ENCODE assay signal across 8 mouse cellular contexts in genomic region chr2:32757056-32757845, GRCm38 (mm10). TPM values are rescaled to one million over a fixed set of nuclear protein-coding genes. Genes with fewer than 3 reads are reported as not detected.
A peak's percentile ranks its signal among the peaks of the same experiment; 100 is the strongest.
DNase-seq lines count a peak whose midpoint lies in the region; ATAC-seq and TF ChIP-seq lines count a peak whose summit lies in the region.

Gene Tor2a, plus strand, starts transcription at chr2:32757234.

- peak within 1 kb of the TSS; percentile 78 for H3K4me2 ChIP-seq in lung, postnatal 0 days (replicated peaks; ENCODE audit: low read depth, low read length)

- DNase-seq in MN1 (ENCODE audit: low spot score), result peak; percentile 98
- DNase-seq in cerebellum, adult 9-10 months, result peak; percentile 98
- peak; percentile 97 for DNase-seq in hindbrain, embryonic 10.5 days (ENCODE audit: low spot score)
- DNase-seq in layer of hippocampus, adult 9-11 months, result peak; percentile 97
- peak; percentile 99 for DNase-seq in lung, postnatal 0 days (ENCODE audit: low spot score)
- peak; percentile 94 for DNase-seq in ovary, postnatal 14 days (ENCODE audit: low spot score)
- peak; percentile 99 for DNase-seq in thymus, postnatal 14 days

- peaks cover 28% of the 10 kb centered on the region for H3K4me1 ChIP-seq in hindbrain, embryonic 10.5 days (replicated peaks)
- no peaks in the 10 kb centered on the region for H3K4me1 ChIP-seq in lung, postnatal 0 days (ENCODE audit: insufficient read depth, low read depth, low read length)

- peak within 1 kb of the TSS; percentile 71 for H3K9ac ChIP-seq in lung, postnatal 0 days (replicated peaks; ENCODE audit: low read depth)

- peak; percentile 95 for TF ChIP-seq CTCF in lung, postnatal 0 days (IDR thresholded peaks at IDR 0.05)

- peak within 1 kb of the TSS; percentile 79 for H3K4me3 ChIP-seq in hindbrain, embryonic 10.5 days
- peak within 1 kb of the TSS; percentile 58 for H3K4me3 ChIP-seq in lung, postnatal 0 days (ENCODE audit: low read depth, low read length)

- H3K9me3 ChIP-seq in hindbrain, embryonic 10.5 days, result no peaks in the 10 kb centered on the region
- H3K9me3 ChIP-seq in lung, postnatal 0 days (ENCODE audit: low read length), result no peaks in the 10 kb centered on the region

- peak; percentile 91 for ATAC-seq in frontal cortex, adult (ENCODE audit: low TSS enrichment)
- peak; percentile 97 for ATAC-seq in lung, postnatal 0 days

- peaks cover 21% of the 10 kb centered on the region; the same call in 1 of the 2 replicates for H3K27me3 ChIP-seq in hindbrain, embryonic 10.5 days (ENCODE audit: insufficient read depth, poor library complexity, severe bottlenecking)
- no peaks in the 10 kb centered on the region for H3K27me3 ChIP-seq in lung, postnatal 0 days (replicated peaks; ENCODE audit: insufficient read depth, low read length)

- TF ChIP-seq EP300 in lung, postnatal 0 days (IDR thresholded peaks at IDR 0.05), result no peak

- H3K27ac ChIP-seq in hindbrain, embryonic 10.5 days, result peak within 1 kb of the TSS; percentile 94
- peak within 1 kb of the TSS; percentile 92 for H3K27ac ChIP-seq in lung, postnatal 0 days (ENCODE audit: low read length)

- under 1% methylated on average over 66 of the region's 66 CpGs for WGBS in hindbrain, embryonic 10.5 days
- WGBS in lung, postnatal 0 days, result under 1% methylated on average over 54 of the region's 66 CpGs

- H3K36me3 ChIP-seq in hindbrain, embryonic 10.5 days, result peaks cover 55% of the 10 kb centered on the region
- H3K36me3 ChIP-seq in lung, postnatal 0 days (ENCODE audit: insufficient read depth, low read length), result peaks cover 11% of the 10 kb centered on the region; the same call in 1 of the 2 replicates

RNA-seq across cellular contexts. Expression of gene Tor2a, which starts in this region (rescaled TPM):
- polyA plus RNA-seq in hindbrain, embryonic 10.5 days (2016; fragmentation: Nextera tagmentation; extraction: Ambion mirVana), result 56.9 and 61.6 TPM in 2 replicates
- polyA plus RNA-seq in lung, postnatal 0 days (2015; fragmentation: Nextera tagmentation; extraction: Ambion mirVana), result 60.9 and 63.5 TPM in 2 replicates

Comparison
In these comparisons a context has a peak if more than half of its experiments do, and no peak if none do; other contexts are left out.
1. Peak in every context shown above with its lines: DNase-seq, ATAC-seq, H3K4me3 ChIP-seq and H3K27ac ChIP-seq.